Mouse (Mus musculus): ENCODE data around the gene Stfa2l1. TPM values are rescaled to one million over a fixed set of nuclear protein-coding genes. Genes with fewer than 3 reads are reported as not detected.
"Not testable (repeated sequence)": the region's sequence is repeated elsewhere in the genome, so short reads cannot be mapped to it uniquely, and the experiment has no call there.

The Stfa2l1 gene
- polyA plus RNA-seq, 1 experiment from 2014 or later = 5.4 TPM

GRCm38 (mm10) chr16:36183912-36184311 is 27.3 kb downstream of the Stfa2l1 start, which contains the start of gene Gm5483:
Gene Gm5483, plus strand, starts transcription at chr16:36184212.
- H3K36me3 ChIP-seq (ENCODE audit: control insufficient read depth, insufficient read depth, low read length); DNase-seq (ENCODE audit: low spot score); H3K4me3 ChIP-seq (ENCODE audit: low read depth, low read length); H3K9me3 ChIP-seq (ENCODE audit: control insufficient read depth, low read length); H3K27ac ChIP-seq (ENCODE audit: low read depth, low read length); H3K9ac ChIP-seq (ENCODE audit: low read depth, low read length); H3K27me3 ChIP-seq (replicated peaks; ENCODE audit: control insufficient read depth, insufficient read depth, low read length); H3K4me1 ChIP-seq (replicated peaks; ENCODE audit: control insufficient read depth, insufficient read depth, low read length); H3K4me2 ChIP-seq; ATAC-seq (replicated peaks; ENCODE audit: low FRiP score): not testable (repeated sequence)
- WGBS = 64% methylated on average over 4 of the region's 4 CpGs

GRCm38 (mm10) chr16:36199226-36199625 is 42.6 kb downstream of the Stfa2l1 start:
- Histone ChIP-seq H3K36me3 (ENCODE audit: control insufficient read depth, insufficient read depth, low read length) (no peaks in the 10 kb centered on the region), H3K27ac (ENCODE audit: low read depth, low read length) (no peak overlapping the region), H3K9ac (ENCODE audit: low read depth, low read length) (no peak overlapping the region), H3K27me3 (replicated peaks; ENCODE audit: control insufficient read depth, insufficient read depth, low read length) (no peaks in the 10 kb centered on the region), H3K4me2 (no peak overlapping the region), H3K4me1 (replicated peaks; ENCODE audit: control insufficient read depth, insufficient read depth, low read length) (no peaks in the 10 kb centered on the region), H3K9me3 (ENCODE audit: control insufficient read depth, low read length) (no peaks in the 10 kb centered on the region), H3K4me3 (ENCODE audit: low read depth, low read length) (no peak overlapping the region)
- 59% methylated on average over 19 of the region's 19 CpGs for WGBS
- ATAC-seq (replicated peaks; ENCODE audit: low FRiP score) (no peak), DNase-seq (ENCODE audit: low spot score) (no peak)

GRCm38 (mm10) chr16:36203846-36204245 is 47.2 kb downstream of the Stfa2l1 start:
- no peak overlapping the region for H3K27ac ChIP-seq (ENCODE audit: low read depth, low read length)
- no peak for DNase-seq (ENCODE audit: low spot score)
- no peaks in the 10 kb centered on the region for H3K27me3 ChIP-seq (replicated peaks; ENCODE audit: control insufficient read depth, insufficient read depth, low read length)
- no peaks in the 10 kb centered on the region for H3K9me3 ChIP-seq (ENCODE audit: control insufficient read depth, low read length)
- H3K9ac ChIP-seq (ENCODE audit: low read depth, low read length) = no peak overlapping the region
- 68% methylated on average over 5 of the region's 5 CpGs for WGBS
- no peak overlapping the region for H3K4me2 ChIP-seq
- no peak for ATAC-seq (replicated peaks; ENCODE audit: low FRiP score)
- no peak overlapping the region for H3K4me3 ChIP-seq (ENCODE audit: low read depth, low read length)
- H3K4me1 ChIP-seq (replicated peaks; ENCODE audit: control insufficient read depth, insufficient read depth, low read length) = no peaks in the 10 kb centered on the region
- no peaks in the 10 kb centered on the region for H3K36me3 ChIP-seq (ENCODE audit: control insufficient read depth, insufficient read depth, low read length)

- WGBS = 32% methylated on average over 2 of the region's 2 CpGs
- not testable (repeated sequence) for H3K9me3 ChIP-seq (ENCODE audit: control insufficient read depth, low read length); H3K36me3 ChIP-seq (ENCODE audit: control insufficient read depth, insufficient read depth, low read length); ATAC-seq (replicated peaks; ENCODE audit: low FRiP score); H3K4me1 ChIP-seq (replicated peaks; ENCODE audit: control insufficient read depth, insufficient read depth, low read length); H3K4me2 ChIP-seq; H3K27me3 ChIP-seq (replicated peaks; ENCODE audit: control insufficient read depth, insufficient read depth, low read length); DNase-seq (ENCODE audit: low spot score); H3K4me3 ChIP-seq (ENCODE audit: low read depth, low read length); H3K27ac ChIP-seq (ENCODE audit: low read depth, low read length); H3K9ac ChIP-seq (ENCODE audit: low read depth, low read length)
Observed at GRCm38 (mm10) chr16:36205684-36206083, 49.1 kb downstream of the Stfa2l1 start.

GRCm38 (mm10) chr16:36209967-36210453 is 53.4 kb downstream of the Stfa2l1 start, which contains the start of gene Gm5416:
Gene Gm5416, plus strand, starts transcription at chr16:36210403.
- Histone ChIP-seq H3K9me3 (ENCODE audit: control insufficient read depth, low read length) (no peaks in the 10 kb centered on the region), H3K27ac (ENCODE audit: low read depth, low read length) (no peak within 1 kb of the TSS), H3K9ac (ENCODE audit: low read depth, low read length) (no peak within 1 kb of the TSS), H3K27me3 (replicated peaks; ENCODE audit: control insufficient read depth, insufficient read depth, low read length) (no peaks in the 10 kb centered on the region), H3K36me3 (ENCODE audit: control insufficient read depth, insufficient read depth, low read length) (no peaks in the 10 kb centered on the region), H3K4me3 (ENCODE audit: low read depth, low read length) (no peak within 1 kb of the TSS), H3K4me2 (no peak within 1 kb of the TSS), H3K4me1 (replicated peaks; ENCODE audit: control insufficient read depth, insufficient read depth, low read length) (no peaks in the 10 kb centered on the region)
- DNase-seq (ENCODE audit: low spot score) = no peak
- ATAC-seq (replicated peaks; ENCODE audit: low FRiP score) = no peak
- WGBS = 73% methylated on average over 2 of the region's 2 CpGs

Other genes starting within 250 kb of the Stfa2l1 start
- gene Parp9, start 218.3 kb upstream of the Stfa2l1 start, polyA plus RNA-seq (2014; fragmentation: Nextera tagmentation; extraction: Ambion mirVana) = 4.1 and 5.7 TPM in 2 replicates
- 3.2 and 3.8 TPM in 2 replicates for gene Dtx3l, start 217.7 kb upstream of the Stfa2l1 start, polyA plus RNA-seq (2014; fragmentation: Nextera tagmentation; extraction: Ambion mirVana)
- 53.6 and 63.6 TPM in 2 replicates for gene Kpna1, start 178.1 kb upstream of the Stfa2l1 start, polyA plus RNA-seq (2014; fragmentation: Nextera tagmentation; extraction: Ambion mirVana)
- gene Wdr5b, start 115.6 kb upstream of the Stfa2l1 start, polyA plus RNA-seq (2014; fragmentation: Nextera tagmentation; extraction: Ambion mirVana) = 4.6 and 6.3 TPM in 2 replicates
- gene Fam162a, start 85.2 kb upstream of the Stfa2l1 start, polyA plus RNA-seq (2014; fragmentation: Nextera tagmentation; extraction: Ambion mirVana) = 493 and 545 TPM in 2 replicates
- 121 and 137 TPM in 2 replicates for gene Ccdc58, start 85.1 kb upstream of the Stfa2l1 start, polyA plus RNA-seq (2014; fragmentation: Nextera tagmentation; extraction: Ambion mirVana)
- 0.10 TPM in 1 of 2 replicates, not detected in the other for gene Csta1, start 25.6 kb upstream of the Stfa2l1 start, polyA plus RNA-seq (2014; fragmentation: Nextera tagmentation; extraction: Ambion mirVana)
- 21.3 and 24.8 TPM in 2 replicates for gene Gm5483, start 27.4 kb downstream of the Stfa2l1 start, polyA plus RNA-seq (2014; fragmentation: Nextera tagmentation; extraction: Ambion mirVana)
- not detected in 2 replicates for gene Gm5416, start 53.6 kb downstream of the Stfa2l1 start, polyA plus RNA-seq (2014; fragmentation: Nextera tagmentation; extraction: Ambion mirVana)
- gene 2010005H15Rik, start 64.7 kb downstream of the Stfa2l1 start, polyA plus RNA-seq (2014; fragmentation: Nextera tagmentation; extraction: Ambion mirVana) = 1.3 TPM in 1 of 2 replicates, not detected in the other
- 55.5 TPM in 2 replicates for gene Stfa1, start 120.1 kb downstream of the Stfa2l1 start, polyA plus RNA-seq (2014; fragmentation: Nextera tagmentation; extraction: Ambion mirVana)
- not detected in 2 replicates for gene BC117090, start 177.5 kb downstream of the Stfa2l1 start, polyA plus RNA-seq (2014; fragmentation: Nextera tagmentation; extraction: Ambion mirVana)
- 45.0 and 59.4 TPM in 2 replicates for gene BC100530, start 210.9 kb downstream of the Stfa2l1 start, polyA plus RNA-seq (2014; fragmentation: Nextera tagmentation; extraction: Ambion mirVana)

Data from liver, embryonic 11.5 days (tissue).